9 mouse cellular contexts compared by ENCODE assay signal in genomic region chr5:120024071-120024470, GRCm38 (mm10).
DNase-seq lines count a peak whose midpoint lies in the region; ATAC-seq and TF ChIP-seq lines count a peak whose summit lies in the region.
"Had no signal": no experiment of that assay in that cellular context is flagged by ENCODE, and none has a peak within 500 bp of the region (broad histone marks: within the 10 kb centered on the region; RNA-seq: fewer than 3 reads in every experiment).

No protein-coding gene starts in this region.

- no peak overlapping the region for H3K4me2 ChIP-seq in kidney, postnatal 0 days (ENCODE audit: low read length)
- H3K4me2 ChIP-seq: limb, embryonic 15.5 days had no signal

- H3K36me3 ChIP-seq in kidney, postnatal 0 days (ENCODE audit: insufficient read depth, low read length), result no peaks in the 10 kb centered on the region
- H3K36me3 ChIP-seq in splenic B cell, adult 2 months (ENCODE audit: control insufficient read depth, insufficient read depth, low read length, poor library complexity, severe bottlenecking), result no peaks in the 10 kb centered on the region
- H3K36me3 ChIP-seq: limb, embryonic 15.5 days had no signal

- ATAC-seq in kidney, postnatal 0 days (replicated peaks; ENCODE audit: low FRiP score, low read depth), result no peak

- no peaks in the 10 kb centered on the region for H3K4me1 ChIP-seq in kidney, postnatal 0 days (replicated peaks; ENCODE audit: insufficient read depth, low read length)

- DNase-seq in kidney, postnatal 0 days (ENCODE audit: low spot score), result peak; percentile 27
- DNase-seq in kidney, adult 11 months, result no peak
- DNase-seq in frontal cortex, postnatal 36 days (ENCODE audit: low spot score in 2 of 2), result peak; percentile 17 to 44
- DNase-seq in mesoderm, embryonic 11.5 days (ENCODE audit: low read depth, low spot score), result peak; percentile 65
- peak; percentile 64 for DNase-seq in splenic B cell, adult 2 months (ENCODE audit: low read depth, low spot score)
- DNase-seq in heart, adult 8-10 months (ENCODE audit: low spot score), result no peak
- no peak for DNase-seq in adrenal gland, adult 8-10 months
- no peak for DNase-seq in ovary, postnatal 36 days (ENCODE audit: low spot score)

- under 1% methylated on average over 9 of the region's 10 CpGs for WGBS in kidney, postnatal 0 days

- no peak overlapping the region for H3K4me3 ChIP-seq in kidney, postnatal 0 days (replicated peaks; ENCODE audit: low read depth, low read length)
- H3K4me3 ChIP-seq: limb, embryonic 15.5 days had no signal

- no peaks in the 10 kb centered on the region for H3K27me3 ChIP-seq in kidney, postnatal 0 days (ENCODE audit: insufficient read depth, low read length)
- H3K27me3 ChIP-seq in splenic B cell, adult 2 months (ENCODE audit: control insufficient read depth, insufficient read depth, low read length, poor library complexity, severe bottlenecking), result no peaks in the 10 kb centered on the region

- no peak overlapping the region for H3K9ac ChIP-seq in kidney, postnatal 0 days (ENCODE audit: low read depth, low read length)
- H3K9ac ChIP-seq: limb, embryonic 15.5 days had no signal

- no peaks in the 10 kb centered on the region for H3K9me3 ChIP-seq in kidney, postnatal 0 days (replicated peaks; ENCODE audit: low read length)
- H3K9me3 ChIP-seq: limb, embryonic 15.5 days had no signal

- TF ChIP-seq CTCF in kidney, postnatal 0 days (IDR thresholded peaks at IDR 0.05; ENCODE audit: low read depth), result no peak

- H3K27ac ChIP-seq in kidney, postnatal 0 days, result no peak overlapping the region
- H3K27ac ChIP-seq: limb, embryonic 15.5 days had no signal

Comparison
In these comparisons a context has a peak if more than half of its experiments do, and no peak if none do; other contexts are left out.
1. DNase-seq: peak in kidney, postnatal 0 days (single experiment), frontal cortex, postnatal 36 days (2 of 2), mesoderm, embryonic 11.5 days (single experiment) and splenic B cell, adult 2 months (single experiment); none in kidney, adult 11 months (single experiment), heart, adult 8-10 months (single experiment), adrenal gland, adult 8-10 months (single experiment) and ovary, postnatal 36 days (single experiment).